Mouse (Mus musculus) thymus, postnatal 36 days (tissue): ENCODE measurements around the gene Hist1h3e.
A peak's percentile ranks its signal among the peaks of the same experiment; 100 is the strongest.

ENCODE experiments used
- DNase-seq, 2 experiments: peaks; one replicate each; pipeline ENCODE4 v3.0.0; 2022; ENCODE audit warnings: mixed read lengths in 2 of 2

Gene Hist1h3e

DNA sequence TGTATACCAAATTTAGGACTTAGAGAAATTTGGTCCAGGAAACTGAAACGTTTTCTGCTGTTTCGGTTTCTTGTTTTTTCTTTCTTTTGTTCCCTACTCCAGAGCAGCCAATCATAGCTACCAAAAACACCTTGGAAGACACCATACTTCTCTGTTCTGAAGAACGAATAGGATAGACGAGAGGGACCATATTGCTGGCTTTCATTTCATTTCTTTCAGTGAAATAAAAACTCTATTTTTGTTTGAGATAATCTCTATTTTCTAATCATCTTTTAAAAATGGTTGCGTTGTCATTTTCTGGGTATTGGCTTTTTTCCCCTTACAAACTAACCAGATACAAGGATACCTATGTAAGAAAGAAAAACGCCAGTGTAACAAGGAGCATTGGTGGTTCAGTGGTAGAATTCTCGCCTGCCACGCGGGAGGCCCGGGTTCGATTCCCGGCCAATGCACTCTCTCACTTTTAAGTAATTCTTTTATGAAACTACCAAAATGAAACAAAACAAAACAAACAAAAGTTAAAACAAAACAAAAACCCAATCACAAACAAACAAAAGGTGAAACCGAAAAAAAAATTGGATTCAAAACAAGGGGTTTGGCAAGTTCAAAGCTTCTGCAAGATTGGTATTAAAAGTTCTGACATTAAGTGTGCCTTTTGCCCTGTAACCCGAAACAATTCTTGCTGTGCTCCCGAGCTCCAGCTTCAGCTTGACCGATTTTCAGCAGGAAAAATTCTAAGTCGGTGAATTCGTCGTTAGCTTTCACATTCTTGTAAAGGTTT lies 45.2 kb downstream of the Hist1h3e start:
- DNase-seq = peak; percentile 78 to 84

DNA sequence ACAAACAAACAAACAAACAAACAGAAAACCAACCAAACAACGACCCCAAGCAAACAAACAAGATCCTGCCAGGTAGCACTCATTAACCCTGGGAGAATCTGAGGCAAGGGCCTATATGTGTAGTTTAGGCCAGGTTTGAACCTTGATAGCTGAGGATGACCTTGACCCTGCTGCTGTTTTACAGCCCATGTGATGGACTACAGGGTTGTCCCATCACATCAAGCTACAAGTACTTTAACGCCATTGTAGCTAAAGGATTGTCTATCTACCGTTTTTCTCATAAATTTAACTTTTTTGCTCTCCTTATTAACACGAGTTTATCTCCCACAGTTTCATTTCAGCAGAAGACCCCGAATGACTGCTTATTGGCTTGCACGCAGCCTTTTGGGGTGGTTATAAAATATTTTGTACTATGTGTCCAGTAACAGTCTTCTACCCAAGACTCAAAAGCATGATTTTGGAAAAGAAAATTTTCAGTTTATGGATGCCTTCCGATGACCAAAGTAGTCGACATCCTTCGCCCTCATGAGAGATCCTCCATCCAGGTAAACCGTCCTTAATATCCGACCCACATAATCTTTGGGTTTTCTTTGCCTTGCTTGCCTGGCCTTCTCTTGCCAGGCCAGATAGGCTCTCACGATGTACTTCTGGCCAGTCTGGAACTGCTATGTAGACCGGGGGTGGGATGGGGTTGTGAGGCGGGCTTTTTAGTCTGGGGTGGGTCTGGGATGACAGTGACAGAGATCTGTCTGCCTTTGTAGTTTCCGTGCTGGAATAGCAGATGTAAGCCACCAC lies 46.1 kb downstream of the Hist1h3e start:
- DNase-seq = no peak

DNA sequence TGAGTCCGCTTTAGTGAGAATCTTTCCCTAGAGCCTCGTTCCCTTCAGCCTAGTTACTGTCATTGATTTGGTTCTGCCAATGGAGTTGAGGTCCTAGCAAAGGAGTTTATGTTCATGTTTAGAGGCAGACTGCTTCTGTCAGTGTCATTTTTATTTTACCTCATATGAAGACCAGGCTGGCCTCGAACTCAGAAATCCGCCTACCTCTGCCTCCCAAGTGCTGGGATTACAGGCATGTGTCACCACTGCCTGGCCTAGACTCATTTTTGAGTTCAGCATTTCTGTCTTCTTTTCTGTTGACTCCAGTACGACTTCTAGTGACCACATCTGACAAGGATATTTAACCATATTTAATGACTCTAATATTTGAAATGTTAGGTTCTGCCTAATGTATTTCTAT lies 46.9 kb downstream of the Hist1h3e start:
- DNase-seq = no peak

- no peak for DNase-seq
Observed at GRCm38 (mm10) chr13:23513517-23513916, 48.7 kb downstream of the Hist1h3e start.
